Mouse (Mus musculus): Measurements from ENCODE around the gene Efcc1.
A peak's percentile ranks its signal among the peaks of the same experiment; 100 is the strongest.

Efcc1 gene

DNA sequence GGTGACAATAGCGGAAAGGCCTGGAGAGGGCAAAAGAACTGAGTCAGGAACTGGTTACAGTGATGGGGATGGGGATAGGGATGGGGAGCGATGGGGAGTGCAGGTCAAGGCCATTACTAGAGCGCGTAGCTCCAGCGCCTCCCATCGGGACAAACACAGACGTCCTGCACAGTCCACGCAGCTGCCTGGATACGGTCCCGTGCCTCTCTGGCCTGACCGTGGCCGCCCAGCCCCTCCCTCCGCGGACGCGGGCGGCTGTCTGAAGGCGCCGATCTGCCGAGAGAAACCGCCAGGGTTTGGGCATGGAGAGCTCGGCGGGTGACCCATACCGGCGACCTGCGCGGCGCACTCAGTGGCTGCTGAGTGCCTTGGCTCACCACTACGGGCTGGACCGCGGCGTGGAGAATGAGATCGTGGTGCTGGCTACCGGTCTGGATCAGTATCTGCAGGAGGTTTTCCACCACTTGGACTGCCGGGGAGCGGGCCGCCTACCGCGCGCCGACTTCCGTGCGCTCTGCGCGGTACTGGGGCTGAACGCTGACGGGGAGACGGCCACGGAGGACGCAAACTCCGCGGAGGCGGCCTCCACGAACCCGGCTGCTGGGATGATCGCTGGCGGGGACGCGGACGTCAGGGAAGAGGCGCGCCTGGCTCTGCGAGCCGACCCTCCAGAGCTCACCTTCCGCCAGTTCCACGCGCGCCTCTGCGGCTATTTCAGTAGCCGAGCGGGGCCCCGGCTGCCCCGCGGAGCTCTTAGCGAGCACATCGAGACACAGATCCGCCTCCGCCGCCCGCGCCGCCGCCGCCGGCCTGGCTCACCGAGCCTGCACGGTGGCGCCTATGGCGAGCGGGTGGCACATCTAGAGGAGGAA, at the start of gene Efcc1:
Gene Efcc1, plus strand, starts transcription at position 279 of the 872 bp plus-strand sequence.
- DNase-seq (ENCODE audit: low spot score) = no peak

DNA sequence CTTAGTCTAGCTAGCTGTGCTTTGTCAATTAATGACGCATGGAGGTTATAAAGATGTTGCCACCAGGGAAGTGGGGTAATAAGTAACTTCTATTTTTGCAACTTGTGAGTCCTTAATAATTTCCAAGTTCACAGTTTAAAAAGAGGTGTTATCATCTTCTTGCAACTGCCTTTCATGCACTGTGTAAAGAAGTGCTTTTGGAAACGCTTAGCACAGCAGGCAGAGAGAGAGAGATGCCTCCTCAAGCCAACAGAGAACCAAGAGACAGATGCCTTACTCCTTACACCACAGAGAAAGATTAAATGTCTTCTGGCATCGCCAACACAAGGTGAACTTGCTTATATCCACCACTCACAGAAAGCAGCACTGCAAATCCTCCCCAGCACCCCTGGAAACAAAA, 34.7 kb upstream of the Efcc1 start:
- no peak for DNase-seq (ENCODE audit: low spot score)

DNA sequence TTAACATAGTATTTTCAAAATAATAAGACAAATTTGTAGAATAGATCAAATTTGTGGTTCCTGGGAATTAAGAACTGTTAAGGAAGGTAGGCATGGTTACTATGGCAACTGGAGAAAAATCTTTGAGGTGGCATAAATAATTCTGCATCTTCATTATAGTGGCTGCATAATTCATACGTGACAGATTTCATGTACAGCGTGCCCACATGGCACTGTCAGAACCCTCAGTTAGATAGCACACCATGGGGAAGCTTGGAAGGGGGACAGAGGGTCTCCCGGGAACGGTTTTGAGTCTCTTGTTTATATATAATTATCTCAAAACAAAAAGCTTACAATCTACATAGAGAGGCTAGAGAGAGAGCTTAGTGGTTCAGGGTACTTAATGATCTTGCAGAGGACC, 34.1 kb upstream of the Efcc1 start:
- no peak for DNase-seq (ENCODE audit: low spot score)

DNA sequence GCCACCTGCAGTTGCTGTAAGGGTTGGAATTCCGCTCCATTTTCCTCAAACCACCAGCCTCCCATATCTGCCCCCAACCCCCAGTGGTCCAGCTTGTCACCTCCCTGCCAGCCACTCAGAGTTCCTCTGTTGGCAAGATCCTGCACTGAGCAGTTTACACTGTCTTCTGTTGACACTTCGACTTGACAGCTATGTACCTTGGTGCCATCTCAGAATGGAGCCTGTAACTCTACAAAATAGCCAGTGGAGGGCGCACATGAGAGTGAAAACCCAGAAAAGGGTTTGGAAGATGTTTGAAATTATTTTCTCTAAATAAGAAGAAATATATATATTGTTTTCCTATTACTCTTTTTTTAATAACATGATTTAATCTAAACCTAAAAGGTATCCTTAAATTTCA, 24.4 kb upstream of the Efcc1 start:
- DNase-seq (ENCODE audit: low spot score) = peak; percentile 25

DNA sequence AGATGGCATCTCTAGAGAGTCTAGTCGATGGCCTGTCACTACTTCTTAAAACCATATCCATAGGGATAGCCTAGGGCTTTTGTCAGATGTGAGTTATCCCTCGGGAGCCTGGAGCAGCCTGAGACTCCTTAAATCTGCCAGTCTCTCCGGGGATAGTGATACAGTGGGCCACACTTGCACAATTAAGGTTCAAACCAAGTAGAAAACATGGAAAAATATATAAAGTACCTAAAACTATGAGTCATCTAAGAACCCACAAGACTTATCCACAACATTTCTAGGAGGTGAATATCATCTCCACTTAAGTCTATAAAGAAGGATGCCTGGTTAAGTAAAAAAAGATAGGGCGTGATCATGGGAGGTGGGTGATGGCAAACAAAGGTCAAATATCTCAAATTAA, 18.4 kb upstream of the Efcc1 start:
- no peak for DNase-seq (ENCODE audit: low spot score)

DNA sequence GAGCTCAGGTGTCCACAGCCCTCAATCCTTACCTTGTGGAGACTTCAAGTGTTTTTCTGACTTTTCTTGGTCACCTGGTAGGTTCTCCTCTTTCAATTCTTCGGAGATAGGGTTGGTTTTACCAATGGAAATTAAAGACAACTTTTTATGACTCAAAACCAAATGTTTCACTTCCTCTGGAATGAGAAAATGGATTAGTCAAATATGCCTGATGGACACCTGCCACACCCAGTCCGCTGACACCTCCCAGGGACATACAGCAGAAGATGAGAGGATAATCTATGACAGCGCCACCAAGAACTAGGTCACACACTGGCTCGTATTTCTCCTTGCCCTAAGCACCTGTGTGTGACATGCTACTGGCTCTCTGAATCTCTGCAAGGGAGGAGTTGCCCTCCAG, 16.6 kb upstream of the Efcc1 start:
- no peak for DNase-seq (ENCODE audit: low spot score)

DNA sequence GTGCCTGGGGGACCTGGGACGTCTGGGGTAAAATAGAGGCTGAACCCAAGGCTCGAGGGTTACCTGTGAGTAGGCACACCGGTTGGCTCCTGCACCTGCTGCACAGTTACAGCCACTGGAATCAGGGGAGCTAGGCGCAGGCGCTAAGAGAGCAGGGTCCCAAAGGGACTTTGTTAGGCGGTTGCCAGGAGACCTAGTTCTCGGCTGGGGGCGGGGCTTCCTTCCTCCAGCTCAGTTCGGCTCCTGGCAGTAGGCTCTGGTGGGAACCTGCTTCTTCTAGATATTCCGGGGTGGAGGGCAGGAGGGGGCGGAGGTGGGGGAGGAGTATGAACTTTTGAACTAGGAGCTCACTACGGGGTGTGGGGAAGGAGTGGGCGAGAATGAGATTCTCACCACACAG, 8.0 kb upstream of the Efcc1 start:
- DNase-seq (ENCODE audit: low spot score) = no peak

DNA sequence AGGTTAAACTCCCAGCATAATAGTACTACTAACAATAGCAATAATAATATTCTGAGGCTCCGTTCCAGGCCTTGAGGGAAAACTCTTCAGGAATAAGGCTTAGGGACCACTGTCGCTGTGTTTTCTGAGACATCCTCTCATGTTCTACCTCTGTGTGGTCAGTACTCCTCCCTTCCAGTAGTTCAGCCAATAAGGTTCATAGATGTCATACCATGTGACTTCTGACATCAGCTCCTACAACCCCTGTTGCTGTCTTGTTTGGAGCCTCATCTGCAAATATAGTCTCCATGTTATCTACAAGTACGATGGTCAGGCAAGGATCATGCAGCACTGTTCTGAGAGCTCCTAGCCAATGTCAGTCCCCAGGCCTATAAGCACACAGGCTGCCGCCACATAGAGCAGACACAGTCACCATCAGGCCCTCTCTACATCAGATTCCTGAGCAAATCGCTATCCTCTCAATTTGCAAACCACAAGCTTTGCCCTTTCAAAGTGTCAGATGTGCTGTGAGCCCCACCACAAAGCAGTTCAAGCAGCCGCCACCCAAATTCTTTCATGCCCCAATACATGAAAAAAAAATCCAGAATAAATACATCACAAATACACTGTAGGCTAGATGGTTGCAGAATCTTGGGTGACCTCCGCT, 5.3 kb upstream of the Efcc1 start:
- DNase-seq (ENCODE audit: low spot score) = no peak

DNA sequence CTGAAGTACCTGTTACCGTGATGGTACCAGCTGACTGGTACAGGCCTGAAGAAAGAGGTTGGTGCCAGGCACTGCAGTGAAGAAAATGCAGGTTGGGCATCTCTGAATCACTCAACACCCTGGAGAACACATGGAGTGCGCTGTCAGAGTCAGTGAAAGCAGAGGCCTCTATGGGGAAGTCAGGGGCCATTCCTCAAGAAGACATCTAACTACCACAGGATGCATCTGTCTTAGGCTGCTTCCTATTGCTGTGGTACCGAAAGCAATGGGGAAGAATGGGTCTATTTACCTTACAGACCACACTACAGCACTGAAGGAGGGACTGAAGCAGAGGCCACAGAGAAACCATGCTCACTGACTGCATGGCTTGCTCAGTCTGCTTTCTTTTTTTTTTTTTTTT, 2.6 kb upstream of the Efcc1 start:
- no peak for DNase-seq (ENCODE audit: low spot score)

DNA sequence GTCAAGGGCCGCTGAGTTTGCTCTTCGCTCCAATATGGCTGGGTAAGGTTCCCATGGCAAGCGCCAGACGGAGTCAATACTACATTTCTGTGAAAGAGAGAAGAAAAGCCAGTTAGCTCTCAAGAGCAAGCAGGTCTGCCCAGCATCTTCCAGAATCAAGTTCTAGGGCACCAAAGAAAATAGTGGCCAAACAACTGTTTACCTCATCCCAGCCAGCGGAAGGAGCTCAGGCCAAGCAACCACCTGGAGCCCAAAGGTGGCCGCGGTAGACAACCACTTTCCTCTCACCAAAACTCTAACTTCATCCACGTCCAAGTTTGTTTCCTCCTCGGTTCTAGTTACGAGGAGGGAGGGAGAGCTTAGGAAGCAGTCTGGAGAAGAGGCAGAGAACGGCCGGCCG, 528 bp upstream of the Efcc1 start:
- no peak for DNase-seq (ENCODE audit: low spot score)

DNA sequence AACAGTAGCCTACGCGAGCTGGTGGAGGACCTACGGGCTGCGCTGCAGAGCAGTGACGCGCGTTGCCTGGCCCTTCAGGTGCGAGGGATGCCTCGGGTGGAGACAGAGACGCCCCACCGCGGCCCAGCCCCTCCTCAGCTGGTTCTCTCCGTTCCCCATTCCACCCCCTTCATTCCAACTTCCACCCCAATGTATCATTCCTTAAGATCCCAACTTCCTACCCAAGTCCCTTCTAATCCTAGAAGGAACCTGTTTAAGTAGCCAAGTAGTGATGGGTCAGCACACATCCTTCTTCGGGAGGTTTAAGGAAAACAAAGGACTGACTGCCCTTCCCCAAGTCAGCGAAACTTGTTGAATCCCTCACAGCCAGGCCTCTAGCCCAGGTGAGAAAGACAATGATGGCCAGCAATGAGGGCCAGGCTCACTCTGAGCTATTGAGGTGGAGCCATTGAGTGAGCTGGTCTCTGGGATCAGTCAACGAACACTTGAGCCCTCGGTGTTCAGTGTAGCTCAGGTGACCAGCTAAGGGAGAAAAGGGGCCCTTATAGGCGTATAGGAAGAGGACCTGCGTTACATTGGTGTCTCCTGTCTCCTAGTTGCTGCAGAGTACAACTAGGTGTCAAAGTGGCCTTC, 910 bp downstream of the Efcc1 start:
- DNase-seq (ENCODE audit: low spot score) = no peak

DNA sequence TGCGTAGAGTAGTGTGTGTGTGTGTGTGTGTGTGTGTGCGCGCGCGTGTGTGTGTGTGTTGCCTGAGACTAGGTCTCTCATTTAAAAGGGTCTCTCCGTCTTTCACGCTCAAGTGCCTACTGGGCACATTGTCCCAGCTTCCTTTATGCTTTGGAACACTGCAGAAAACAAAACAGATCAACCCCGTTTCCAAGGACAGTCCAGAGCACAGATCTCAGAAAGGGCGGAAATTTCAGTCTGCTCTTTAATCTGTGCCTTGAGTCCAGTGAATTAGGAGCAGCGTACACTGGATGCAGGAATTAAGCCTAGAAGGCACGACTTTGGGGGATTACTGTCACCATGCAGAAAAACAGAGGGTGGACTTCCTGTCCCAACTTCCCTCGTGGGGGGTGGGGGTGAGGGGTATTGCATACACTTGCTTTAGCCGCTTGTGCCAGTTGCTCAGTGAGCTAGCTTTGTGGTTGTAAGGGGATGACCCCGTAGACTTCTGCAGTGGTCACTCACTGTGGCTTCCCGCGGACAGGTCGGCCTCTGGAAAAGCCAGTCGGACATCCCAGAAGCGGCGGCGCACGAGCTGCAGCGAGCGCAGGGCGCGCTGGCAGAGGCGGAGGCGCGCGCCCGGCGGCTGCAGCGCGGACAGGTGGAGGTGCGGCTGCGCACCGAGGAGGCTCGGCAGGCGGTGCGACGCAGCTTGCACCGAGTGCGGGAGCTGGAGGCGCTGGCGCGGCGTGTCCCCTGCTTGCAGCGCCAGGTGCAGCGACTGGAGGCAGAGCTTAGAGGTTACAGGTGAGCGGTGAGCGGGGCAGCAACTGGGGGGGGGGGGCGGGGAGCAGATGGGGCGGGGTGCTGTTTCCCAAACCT, 1.7 kb downstream of the Efcc1 start:
- DNase-seq (ENCODE audit: low spot score) = no peak

DNA sequence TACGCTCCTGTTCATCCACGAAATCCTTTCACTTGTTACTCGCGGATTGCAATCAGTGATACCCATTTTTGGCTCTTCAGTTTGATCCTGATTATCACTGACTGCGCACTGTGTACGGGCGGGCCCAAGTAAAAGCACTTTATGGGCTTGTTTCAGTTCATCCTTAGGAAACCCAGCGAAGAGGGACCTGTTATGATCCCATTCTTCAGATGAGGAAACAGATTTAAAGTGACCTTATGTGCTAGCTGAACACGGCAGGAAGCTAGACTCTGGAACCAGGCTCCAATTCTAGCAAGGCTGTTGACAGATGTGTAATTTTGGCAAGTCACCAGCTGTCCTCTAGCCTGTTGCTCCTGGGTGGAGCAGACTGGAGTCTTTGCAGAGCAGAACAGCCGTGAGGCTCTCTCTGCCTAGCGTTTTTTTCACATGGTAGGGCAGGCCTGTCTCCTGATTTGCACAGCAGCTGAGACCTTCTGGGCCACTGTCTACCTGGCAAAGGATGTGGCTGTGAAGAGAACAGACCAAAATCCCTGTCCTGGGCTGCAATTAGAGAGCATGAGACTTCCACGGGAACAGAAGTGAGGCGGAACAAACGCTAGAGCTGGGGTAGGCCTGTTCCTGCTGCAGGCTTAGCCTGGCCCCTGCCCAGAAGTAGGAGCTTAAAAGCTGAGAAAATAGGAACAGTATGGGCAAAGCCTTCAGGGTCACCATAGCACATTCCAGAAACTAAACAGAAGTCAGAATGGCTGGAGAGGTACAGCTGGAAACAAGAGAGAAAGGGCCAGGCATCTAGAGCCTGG, 2.7 kb downstream of the Efcc1 start:
- peak; percentile 92 for DNase-seq (ENCODE audit: low spot score)

DNA sequence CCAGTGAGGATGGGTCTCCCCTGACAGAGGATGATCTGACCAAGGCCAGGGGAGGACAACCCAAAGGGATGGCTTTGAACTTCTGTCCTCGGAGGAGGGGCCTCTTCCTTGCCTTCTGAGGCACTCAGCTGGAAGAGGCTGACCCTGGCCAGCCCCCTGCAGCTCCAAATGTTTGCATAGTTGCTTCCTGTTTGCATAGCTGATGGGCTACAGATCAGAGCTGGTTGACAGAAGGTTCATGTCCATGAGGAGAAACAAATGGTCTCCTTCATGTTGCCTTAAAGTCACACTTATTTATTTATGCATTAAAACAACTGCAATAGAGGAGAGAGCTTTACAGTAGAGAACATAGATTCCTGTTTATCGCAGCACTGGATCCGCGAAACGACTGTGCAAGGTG, 3.5 kb downstream of the Efcc1 start:
- no peak for DNase-seq (ENCODE audit: low spot score)

DNA sequence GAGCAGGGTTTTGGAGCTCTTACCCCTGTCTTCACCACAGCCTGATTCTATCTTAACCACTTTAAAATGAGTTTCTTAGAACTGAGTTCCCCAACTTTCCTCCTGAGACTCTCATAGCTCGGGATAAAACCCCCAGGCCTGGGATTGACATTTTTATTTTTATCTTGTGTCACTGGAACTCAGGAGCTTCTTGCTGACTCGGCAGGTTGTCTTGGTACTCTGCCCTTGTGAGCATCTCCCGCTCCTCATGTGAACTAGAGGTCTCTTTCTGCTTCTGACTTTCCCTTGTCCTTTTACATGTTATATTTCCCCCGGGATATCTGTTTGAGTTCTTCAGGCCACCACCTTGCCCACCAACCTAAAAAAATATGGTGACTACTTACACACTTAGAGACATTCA, 6.3 kb downstream of the Efcc1 start:
- no peak for DNase-seq (ENCODE audit: low spot score)

DNA sequence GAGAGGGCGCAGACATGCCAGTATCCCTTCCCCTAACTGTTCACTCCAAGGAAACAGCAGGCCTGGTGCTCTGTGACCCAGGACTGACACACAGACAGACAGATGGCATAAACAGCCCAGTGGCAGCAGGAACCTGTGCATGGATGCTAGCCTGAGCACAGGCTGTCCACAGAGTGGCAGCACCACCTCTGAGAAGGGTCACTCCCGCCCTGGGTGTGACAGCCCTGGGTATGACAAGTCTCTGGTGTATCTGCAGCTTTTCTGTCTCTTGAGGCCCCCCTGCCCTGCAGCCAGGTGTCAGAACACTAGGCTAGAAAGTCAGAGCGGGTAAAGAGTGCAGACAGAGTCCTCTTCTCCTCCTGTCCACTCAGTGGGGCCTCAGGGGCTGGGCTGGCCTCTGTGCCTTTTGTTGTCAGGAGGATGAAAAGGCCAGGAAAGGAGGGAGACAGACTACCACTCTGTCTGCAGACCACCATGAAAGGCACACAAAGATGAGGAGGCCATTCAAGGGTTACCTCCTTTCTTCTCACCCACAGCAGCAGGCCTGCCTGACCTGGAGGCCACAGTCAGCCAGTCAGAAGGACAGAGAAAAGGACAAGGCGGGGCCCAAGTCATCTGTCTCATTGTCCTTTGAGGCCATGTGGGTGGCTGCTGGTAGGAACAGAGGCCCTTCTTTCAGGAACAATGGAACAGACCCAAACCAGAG, 7.4 kb downstream of the Efcc1 start:
- no peak for DNase-seq (ENCODE audit: low spot score)

DNA sequence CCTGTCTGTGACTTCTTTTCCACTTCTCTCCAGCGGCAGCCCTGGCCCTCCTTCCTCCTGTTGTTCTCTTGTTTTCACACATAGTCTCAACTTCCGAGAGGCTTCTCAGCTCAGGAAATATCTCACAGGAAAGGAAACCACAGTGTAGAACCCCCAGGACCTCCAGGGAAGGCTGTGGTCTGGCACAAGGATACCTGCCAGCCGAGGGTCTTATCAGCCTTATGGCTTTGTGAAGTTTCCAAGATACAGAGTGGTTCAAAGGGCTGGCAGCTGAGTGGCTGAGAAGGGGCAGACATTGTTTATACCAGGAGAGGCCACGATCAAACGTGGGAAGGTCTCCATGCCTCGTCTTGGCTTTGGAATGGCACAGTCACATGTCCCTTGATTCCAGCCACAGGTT, 9.2 kb downstream of the Efcc1 start:
- no peak for DNase-seq (ENCODE audit: low spot score)

DNA sequence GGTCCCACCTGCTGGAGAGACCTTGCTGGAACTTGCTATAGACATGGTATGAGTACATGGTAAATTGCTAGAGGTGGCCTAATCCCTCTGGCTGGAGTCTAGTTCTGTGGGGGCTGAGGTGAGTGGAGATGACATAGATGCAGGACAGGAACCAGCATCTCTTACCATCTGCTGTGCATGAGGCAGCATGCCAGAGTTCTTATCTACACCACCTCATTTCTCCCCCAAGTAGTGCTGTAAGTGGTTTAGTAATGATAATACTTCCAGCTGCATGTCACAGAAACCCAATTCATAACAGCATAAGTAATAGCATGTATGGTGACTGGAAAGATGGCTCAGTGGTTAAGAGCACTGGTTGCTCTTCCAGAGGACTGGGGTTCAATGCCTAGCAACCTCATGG, 9.8 kb downstream of the Efcc1 start:
- DNase-seq (ENCODE audit: low spot score) = no peak

DNA sequence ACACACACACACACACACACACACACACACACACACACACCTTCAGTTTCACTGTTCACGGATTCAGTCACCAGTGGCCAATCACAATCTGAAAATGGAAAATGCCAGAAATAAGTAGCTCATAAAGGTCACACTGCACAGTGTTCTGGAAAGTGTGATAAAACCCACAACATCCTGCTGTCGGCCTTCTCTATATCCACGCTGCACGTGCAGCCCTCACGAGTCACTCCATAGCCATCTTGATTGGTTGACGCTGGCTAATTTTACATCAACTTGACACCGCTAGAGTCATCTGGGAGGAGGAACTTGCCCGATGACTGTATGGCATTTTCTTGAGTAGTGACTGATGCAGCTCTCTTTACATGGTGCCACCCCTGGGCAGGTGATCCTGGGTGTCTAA, 11.3 kb downstream of the Efcc1 start:
- no peak for DNase-seq (ENCODE audit: low spot score)

DNA sequence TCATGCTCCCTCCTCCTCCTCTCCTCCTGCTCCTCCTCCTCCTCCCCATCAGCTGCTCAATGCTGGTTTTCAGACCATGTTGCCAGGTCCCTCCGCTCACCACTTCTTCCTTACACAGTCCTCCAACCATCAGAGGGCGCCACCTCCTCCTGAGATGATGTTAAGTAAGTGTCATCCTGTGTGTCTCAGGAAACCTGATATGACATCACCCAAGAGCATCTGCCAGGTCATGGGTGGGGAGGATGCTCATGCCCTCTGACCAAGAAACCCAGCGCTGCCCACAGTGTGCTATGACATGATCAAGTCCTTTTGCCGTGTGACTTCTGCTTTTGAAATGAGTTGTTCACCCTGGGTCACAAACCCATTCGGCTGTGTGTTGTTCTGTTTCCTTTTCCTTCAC, 12.1 kb downstream of the Efcc1 start:
- no peak for DNase-seq (ENCODE audit: low spot score)

DNA sequence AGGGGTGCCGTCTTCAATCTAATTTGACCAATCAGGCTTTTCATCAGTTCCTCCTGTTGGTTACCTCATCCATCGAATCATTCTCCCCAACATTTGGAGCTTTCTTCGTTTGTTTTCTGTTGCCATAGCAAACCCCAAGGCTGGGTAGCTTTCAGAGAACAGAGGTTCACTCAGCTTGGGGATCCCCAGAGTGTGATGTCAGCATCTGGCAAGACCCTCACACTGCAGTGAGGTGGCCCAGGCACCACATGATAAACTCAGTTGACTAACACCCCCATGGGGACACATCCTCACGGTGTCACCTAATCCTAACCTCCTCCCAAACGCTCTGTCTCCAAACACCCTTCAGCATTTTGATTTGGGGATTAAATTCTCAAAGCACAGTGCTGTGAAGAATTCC, 12.6 kb downstream of the Efcc1 start:
- no peak for DNase-seq (ENCODE audit: low spot score)
